Mouse (Mus musculus) limb, embryonic 15.5 days (tissue): Measurements from ENCODE around the gene P2rx6. TPM values are rescaled to one million over a fixed set of nuclear protein-coding genes. Genes with fewer than 3 reads are reported as not detected.
A peak's percentile ranks its signal among the peaks of the same experiment; 100 is the strongest.
"Not testable (repeated sequence)": the region's sequence is repeated elsewhere in the genome, so short reads cannot be mapped to it uniquely, and the experiment has no call there.

Experiments
- ATAC-seq: fragments of 200-750 bp; cut with Nextera tagmentation; 2 replicates; pipeline ENCODE4 v1.8.0; 2017; ENCODE audit warnings: low read depth, moderate TSS enrichment; ENCODE audit not compliant: insufficient number of reproducible peaks, low FRiP score, low TSS enrichment
- H3K27ac ChIP-seq: fragments of 300-500 bp; sonication (generic); 2 replicates; pipeline ENCODE4 v1.5.1; 2015; ENCODE audit warnings: moderate library complexity, mild to moderate bottlenecking, inconsistent platforms
- H3K27me3 ChIP-seq: fragments of 300-500 bp; sonication (generic); 2 replicates; pipeline ENCODE4 v1.6.1; 2015; ENCODE audit warnings: inconsistent platforms
- H3K36me3 ChIP-seq: fragments of 300-500 bp; sonication (generic); 2 replicates; pipeline ENCODE4 v1.6.1; 2015; ENCODE audit warnings: inconsistent platforms
- H3K4me1 ChIP-seq: fragments of 300-500 bp; sonication (generic); 2 replicates; pipeline ENCODE4 v1.6.1; 2015; ENCODE audit warnings: inconsistent platforms
- H3K4me2 ChIP-seq: fragments of 300-500 bp; sonication (generic); 2 replicates; pipeline ENCODE4 v1.6.1; 2015; ENCODE audit warnings: mild to moderate bottlenecking, inconsistent platforms
- H3K4me3 ChIP-seq: fragments of 300-500 bp; sonication (generic); 2 replicates; pipeline ENCODE4 v1.5.1; 2015; ENCODE audit warnings: mild to moderate bottlenecking, inconsistent platforms
- H3K9ac ChIP-seq: fragments of 300-500 bp; sonication (generic); 2 replicates; pipeline ENCODE4 v1.6.1; 2015; ENCODE audit warnings: inconsistent platforms
- H3K9me3 ChIP-seq: fragments of 300-500 bp; sonication (generic); 2 replicates; pipeline ENCODE4 v1.6.1; 2016; ENCODE audit warnings: inconsistent platforms
- WGBS: fragments of 180-500 bp; shearing (Covaris S2); methylation state at CpG from one replicate; pipeline ENCODE4 v1.1.7; 2015; 5-methylcytosine and 5-hydroxymethylcytosine counted together
- polyA plus RNA-seq: library from polyadenylated mRNA; unstranded; fragments of >200 nt; fragmentation: Nextera tagmentation; extraction: Ambion mirVana; gene quantifications from 2 replicates; pipeline ENCODE4 v1.2.1, GENCODE M21; 2015

The P2rx6 gene
- polyA plus RNA-seq, 1 experiment from 2014 or later = 0.99 TPM

GRCm38 (mm10) chr16:17542632-17543031 is 19.1 kb upstream of the P2rx6 start:
- H3K9ac ChIP-seq = no peak overlapping the region
- H3K9me3 ChIP-seq = no peaks in the 10 kb centered on the region
- ATAC-seq = no peak
- no peak overlapping the region for H3K4me2 ChIP-seq
- peaks cover 5% of the 10 kb centered on the region; the same call in 1 of the 2 replicates for H3K27me3 ChIP-seq
- no peaks in the 10 kb centered on the region for H3K36me3 ChIP-seq
- no peak overlapping the region for H3K27ac ChIP-seq
- no peak overlapping the region for H3K4me3 ChIP-seq
- WGBS = 59% methylated on average over 2 of the region's 2 CpGs
- H3K4me1 ChIP-seq = no peaks in the 10 kb centered on the region

GRCm38 (mm10) chr16:17552837-17553236 is 8.8 kb upstream of the P2rx6 start:
- Histone ChIP-seq H3K9me3 (no peaks in the 10 kb centered on the region), H3K36me3 (no peaks in the 10 kb centered on the region), H3K4me2 (no peak overlapping the region), H3K9ac (no peak overlapping the region), H3K27ac (no peak overlapping the region), H3K4me1 (peaks cover 11% of the 10 kb centered on the region), H3K4me3 (no peak overlapping the region), H3K27me3 (no peaks in the 10 kb centered on the region)
- ATAC-seq = no peak
- 75% methylated on average over 7 of the region's 7 CpGs for WGBS

- H3K9ac ChIP-seq = no peak overlapping the region
- ATAC-seq = peak; percentile 73
- no peaks in the 10 kb centered on the region for H3K9me3 ChIP-seq
- H3K27me3 ChIP-seq = no peaks in the 10 kb centered on the region
- H3K36me3 ChIP-seq = no peaks in the 10 kb centered on the region
- peaks cover 21% of the 10 kb centered on the region for H3K4me1 ChIP-seq
- peak overlapping the region; percentile 39; the same call in 1 of the 2 replicates for H3K27ac ChIP-seq
- 12% methylated on average over 18 of the region's 18 CpGs for WGBS
- peak overlapping the region; percentile 38 for H3K4me2 ChIP-seq
- H3K4me3 ChIP-seq = peak overlapping the region; percentile 20
These were observed 7.6 kb upstream of the P2rx6 start for GRCm38 (mm10) chr16:17553910-17554685.

GRCm38 (mm10) chr16:17554702-17555101 is 7.0 kb upstream of the P2rx6 start:
- not testable (repeated sequence) for H3K27me3 ChIP-seq, H3K9me3 ChIP-seq, ATAC-seq, H3K9ac ChIP-seq, H3K4me3 ChIP-seq, H3K36me3 ChIP-seq
- Histone ChIP-seq H3K4me2 (peak overlapping the region; percentile 38; the same call in 1 of the 2 replicates), H3K4me1 (peaks cover 24% of the 10 kb centered on the region), H3K27ac (peak overlapping the region; percentile 39)
- WGBS = 31% methylated on average over 4 of the region's 4 CpGs

GRCm38 (mm10) chr16:17556180-17556579 is 5.5 kb upstream of the P2rx6 start:
- peaks cover 29% of the 10 kb centered on the region for H3K4me1 ChIP-seq
- H3K9me3 ChIP-seq = no peaks in the 10 kb centered on the region
- H3K4me3 ChIP-seq = no peak overlapping the region
- no peak for ATAC-seq
- H3K36me3 ChIP-seq = no peaks in the 10 kb centered on the region
- H3K4me2 ChIP-seq = no peak overlapping the region
- H3K27me3 ChIP-seq = peaks cover 5% of the 10 kb centered on the region; the same call in 1 of the 2 replicates
- no peak overlapping the region for H3K9ac ChIP-seq
- 91% methylated on average over 4 of the region's 4 CpGs for WGBS
- H3K27ac ChIP-seq = no peak overlapping the region

- no peak overlapping the region for H3K27ac ChIP-seq
- H3K4me1 ChIP-seq = peaks cover 36% of the 10 kb centered on the region
- WGBS = 49% methylated on average over 4 of the region's 4 CpGs
- no peak overlapping the region for H3K4me3 ChIP-seq
- peaks cover 8% of the 10 kb centered on the region; the same call in 1 of the 2 replicates for H3K27me3 ChIP-seq
- no peak overlapping the region for H3K9ac ChIP-seq
- no peaks in the 10 kb centered on the region for H3K9me3 ChIP-seq
- no peak for ATAC-seq
- H3K4me2 ChIP-seq = no peak overlapping the region
- H3K36me3 ChIP-seq = no peaks in the 10 kb centered on the region
These were observed 4.8 kb upstream of the P2rx6 start for GRCm38 (mm10) chr16:17556907-17557306.

GRCm38 (mm10) chr16:17557947-17558480 is 3.7 kb upstream of the P2rx6 start:
- Histone ChIP-seq H3K27me3 (peaks cover 9% of the 10 kb centered on the region; the same call in 1 of the 2 replicates), H3K4me2 (no peak overlapping the region), H3K36me3 (no peaks in the 10 kb centered on the region), H3K4me1 (peaks cover 42% of the 10 kb centered on the region), H3K9me3 (no peaks in the 10 kb centered on the region), H3K27ac (no peak overlapping the region), H3K4me3 (no peak overlapping the region), H3K9ac (no peak overlapping the region)
- 2% methylated on average over 5 of the region's 5 CpGs for WGBS
- no peak for ATAC-seq

GRCm38 (mm10) chr16:17558811-17559210 is 2.9 kb upstream of the P2rx6 start:
- Histone ChIP-seq H3K36me3 (no peaks in the 10 kb centered on the region), H3K4me3 (no peak overlapping the region), H3K4me2 (no peak overlapping the region), H3K27me3 (peaks cover 9% of the 10 kb centered on the region; the same call in 1 of the 2 replicates), H3K27ac (no peak overlapping the region), H3K4me1 (peaks cover 38% of the 10 kb centered on the region), H3K9ac (no peak overlapping the region), H3K9me3 (no peaks in the 10 kb centered on the region)
- 3% methylated on average over 5 of the region's 5 CpGs for WGBS
- ATAC-seq = no peak

DNA sequence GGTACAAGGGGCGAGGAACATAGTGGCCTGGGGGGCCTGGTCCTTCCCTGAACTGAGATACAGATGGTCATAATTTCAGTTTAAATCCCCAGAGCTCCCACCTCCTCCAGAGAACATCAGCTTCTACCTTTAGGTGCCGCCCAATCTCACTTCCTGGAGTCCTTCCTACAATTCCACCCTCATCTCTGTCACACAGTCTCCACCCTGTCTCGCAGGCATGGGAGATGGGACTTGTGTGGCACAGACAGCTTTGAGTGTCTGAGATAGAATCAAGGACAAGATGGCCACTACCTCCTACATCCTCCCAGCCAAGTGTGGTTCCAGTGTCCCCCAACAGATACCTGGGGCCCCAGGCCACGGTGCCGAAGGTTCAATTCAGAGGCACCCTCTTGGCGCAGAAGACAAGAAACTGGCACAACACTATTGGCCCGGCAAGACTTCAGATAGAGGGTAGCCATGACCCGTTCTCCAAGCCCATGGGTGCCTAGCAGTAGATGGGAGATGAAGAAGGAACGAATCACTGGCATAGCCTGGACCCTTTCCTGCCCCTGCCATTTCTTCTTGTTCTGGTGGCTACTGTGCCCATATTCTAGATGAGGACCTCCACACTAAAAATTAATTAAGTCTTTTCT is 2.2 kb upstream of the P2rx6 start:
- no peak for ATAC-seq
- Histone ChIP-seq H3K9me3 (no peaks in the 10 kb centered on the region), H3K4me2 (no peak overlapping the region), H3K27me3 (peaks cover 9% of the 10 kb centered on the region; the same call in 1 of the 2 replicates), H3K27ac (no peak overlapping the region), H3K36me3 (no peaks in the 10 kb centered on the region), H3K4me3 (no peak overlapping the region), H3K4me1 (peaks cover 31% of the 10 kb centered on the region), H3K9ac (no peak overlapping the region)
- 75% methylated on average over 9 of the region's 9 CpGs for WGBS

DNA sequence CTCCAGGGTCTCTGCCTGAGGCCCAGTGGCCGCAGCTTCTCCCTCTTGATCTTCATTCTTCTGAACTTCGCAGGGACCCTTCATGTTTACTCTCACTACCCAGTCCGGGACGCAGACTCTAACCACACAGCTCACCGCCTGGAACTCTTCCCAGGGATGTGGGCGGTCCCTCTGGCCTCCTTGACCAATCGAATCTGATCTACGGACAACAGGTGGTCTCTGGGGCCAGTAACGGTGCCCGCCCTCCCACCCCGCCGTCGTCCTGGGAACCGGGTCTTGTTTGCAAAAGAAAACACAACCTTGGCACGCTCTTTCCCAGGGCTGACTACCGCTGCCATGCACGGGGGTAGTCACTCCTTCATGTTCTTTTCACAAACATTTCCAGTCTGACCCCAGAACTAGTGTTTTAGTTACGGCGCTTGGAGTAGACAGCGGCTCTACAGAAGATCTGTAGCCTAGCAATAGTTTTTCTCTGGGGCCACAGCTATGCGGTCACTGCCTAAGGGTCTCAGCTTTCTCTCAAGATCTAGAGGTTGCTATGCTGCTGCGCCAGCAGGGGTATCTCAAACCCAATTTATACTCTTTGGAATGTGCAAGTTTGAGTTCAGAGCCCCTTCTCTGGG is 446 bp upstream of the P2rx6 start, which contains the start of gene Lrrc74b:
TSS of gene Lrrc74b (minus strand) at position 120 of the 623 bp plus-strand sequence.
- Histone ChIP-seq H3K9me3 (no peaks in the 10 kb centered on the region), H3K27me3 (peaks cover 17% of the 10 kb centered on the region; the same call in 1 of the 2 replicates), H3K36me3 (no peaks in the 10 kb centered on the region), H3K27ac (peak within 1 kb of the TSS; percentile 70; the same call in 1 of the 2 replicates), H3K4me2 (peak within 1 kb of the TSS; percentile 49), H3K9ac (peak within 1 kb of the TSS; percentile 37), H3K4me1 (peaks cover 31% of the 10 kb centered on the region), H3K4me3 (peak within 1 kb of the TSS; percentile 19)
- WGBS = 3% methylated on average over 22 of the region's 22 CpGs
- peak; percentile 69 for ATAC-seq

DNA sequence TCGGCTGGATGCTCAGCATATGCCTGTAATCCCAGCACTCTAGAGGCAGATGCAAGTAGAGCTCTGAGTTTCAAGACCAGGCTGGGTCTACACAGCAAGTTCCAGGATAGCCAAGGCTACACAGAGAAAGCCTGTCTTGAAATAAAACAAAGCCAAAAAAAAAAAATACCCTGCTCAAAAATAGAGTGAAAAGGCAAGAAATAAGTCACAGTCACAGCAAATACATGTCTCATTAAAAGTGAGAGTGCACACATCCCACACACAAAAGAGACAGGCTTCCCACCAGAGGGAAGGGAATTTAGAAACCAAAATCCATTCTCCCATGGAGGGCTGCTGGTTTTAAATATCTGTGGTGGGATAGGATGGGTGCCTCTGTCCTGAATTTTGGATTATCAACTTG is 1.9 kb downstream of the P2rx6 start:
- WGBS = 7% methylated on average over 1 of the region's 1 CpGs
- no peak overlapping the region for H3K4me2 ChIP-seq
- no peaks in the 10 kb centered on the region for H3K9me3 ChIP-seq
- no peak overlapping the region for H3K27ac ChIP-seq
- no peak overlapping the region for H3K4me3 ChIP-seq
- H3K4me1 ChIP-seq = peaks cover 26% of the 10 kb centered on the region
- H3K36me3 ChIP-seq = no peaks in the 10 kb centered on the region
- peaks cover 21% of the 10 kb centered on the region for H3K27me3 ChIP-seq
- no peak for ATAC-seq
- H3K9ac ChIP-seq = no peak overlapping the region
